Mouse (Mus musculus) forebrain, embryonic 13.5 days (tissue): ENCODE results near the gene Zfyve9. TPM values are rescaled to one million over a fixed set of nuclear protein-coding genes. Genes with fewer than 3 reads are reported as not detected.
"Not testable (repeated sequence)": the region's sequence is repeated elsewhere in the genome, so short reads cannot be mapped to it uniquely, and the experiment has no call there.

Source experiments
- ATAC-seq: fragments of 200-750 bp; cut with Nextera tagmentation; 2 replicates; pipeline ENCODE4 v1.8.0; 2017
- H3K27ac ChIP-seq: fragments of 300-500 bp; sonication (generic); 2 replicates; pipeline ENCODE4 v1.5.1; 2015; ENCODE audit warnings: inconsistent platforms, mild to moderate bottlenecking, moderate library complexity
- H3K27me3 ChIP-seq: fragments of 300-500 bp; sonication (generic); 2 replicates; pipeline ENCODE4 v1.6.1; 2015; ENCODE audit warnings: mild to moderate bottlenecking, inconsistent platforms
- H3K36me3 ChIP-seq: fragments of 300-500 bp; sonication (generic); 2 replicates; pipeline ENCODE4 v1.6.1; 2015; ENCODE audit warnings: mild to moderate bottlenecking, inconsistent platforms; ENCODE audit not compliant: poor library complexity, severe bottlenecking
- H3K4me1 ChIP-seq: fragments of 300-500 bp; sonication (generic); 2 replicates; pipeline ENCODE4 v1.6.1; 2015; ENCODE audit warnings: inconsistent platforms
- H3K4me2 ChIP-seq: fragments of 300-500 bp; sonication (generic); 2 replicates; pipeline ENCODE4 v1.6.1; 2015; ENCODE audit warnings: inconsistent platforms, mild to moderate bottlenecking, moderate library complexity
- H3K4me3 ChIP-seq: fragments of 300-500 bp; sonication (generic); 2 replicates; pipeline ENCODE4 v1.5.1; 2015; ENCODE audit warnings: mild to moderate bottlenecking, inconsistent platforms
- H3K9ac ChIP-seq: fragments of 300-500 bp; sonication (generic); 2 replicates; pipeline ENCODE4 v1.6.1; 2015; ENCODE audit warnings: mild to moderate bottlenecking, inconsistent platforms
- H3K9me3 ChIP-seq: fragments of 300-500 bp; sonication (generic); replicated peaks from 2 replicates; pipeline ENCODE4 v1.6.1; 2016; ENCODE audit warnings: inconsistent platforms
- WGBS: fragments of 180-500 bp; shearing (Covaris S2); methylation state at CpG from one replicate; pipeline ENCODE4 v1.1.7; 2015; 5-methylcytosine and 5-hydroxymethylcytosine counted together
- polyA plus RNA-seq: library from polyadenylated mRNA; unstranded; fragments of >200 nt; fragmentation: Nextera tagmentation; extraction: Ambion mirVana; gene quantifications from 2 replicates; pipeline ENCODE4 v1.2.1, GENCODE M21; 2015

The Zfyve9 gene
- polyA plus RNA-seq, 1 experiment from 2014 or later = 5.4 TPM

DNA sequence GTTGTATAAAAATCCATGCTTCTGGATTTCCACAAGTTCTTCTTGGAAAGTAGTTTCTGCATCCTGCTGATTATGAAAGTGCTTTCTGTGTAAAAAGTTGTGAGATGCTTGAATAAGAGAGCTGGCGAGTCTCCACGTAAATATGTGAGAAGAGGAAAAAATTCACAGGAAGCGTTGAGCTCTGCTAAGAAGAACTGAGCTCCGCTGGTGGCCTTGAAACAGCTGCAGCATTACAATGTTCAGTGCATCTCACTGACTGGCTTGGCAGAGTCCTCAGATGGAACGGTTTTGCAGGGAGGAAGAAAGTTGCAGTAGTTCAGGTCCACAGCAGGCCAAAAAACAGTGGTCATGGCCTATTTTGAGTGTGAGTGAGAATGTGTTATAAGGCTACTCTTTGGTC, 72.4 kb downstream of the Zfyve9 start:
- Histone ChIP-seq H3K4me1 (no peaks in the 10 kb centered on the region), H3K9ac (no peak overlapping the region), H3K27me3 (no peaks in the 10 kb centered on the region), H3K36me3 (no peaks in the 10 kb centered on the region), H3K9me3 (no peaks in the 10 kb centered on the region), H3K4me2 (no peak overlapping the region), H3K27ac (no peak overlapping the region), H3K4me3 (no peak overlapping the region)
- WGBS = 93% methylated on average over 5 of the region's 5 CpGs
- ATAC-seq = no peak

GRCm38 (mm10) chr4:108696934-108697333, 83.7 kb downstream of the Zfyve9 start:
- no peaks in the 10 kb centered on the region for H3K36me3 ChIP-seq
- no peaks in the 10 kb centered on the region for H3K9me3 ChIP-seq
- 52% methylated on average over 3 of the region's 3 CpGs for WGBS
- no peak overlapping the region for H3K4me2 ChIP-seq
- no peaks in the 10 kb centered on the region for H3K4me1 ChIP-seq
- ATAC-seq = no peak
- H3K4me3 ChIP-seq = no peak overlapping the region
- H3K27me3 ChIP-seq = no peaks in the 10 kb centered on the region
- H3K27ac ChIP-seq = no peak overlapping the region
- no peak overlapping the region for H3K9ac ChIP-seq

- Histone ChIP-seq H3K9me3 (no peaks in the 10 kb centered on the region), H3K4me1 (no peaks in the 10 kb centered on the region), H3K36me3 (peaks cover 28% of the 10 kb centered on the region), H3K4me2 (no peak overlapping the region), H3K27me3 (no peaks in the 10 kb centered on the region), H3K27ac (no peak overlapping the region), H3K4me3 (no peak overlapping the region), H3K9ac (no peak overlapping the region)
- no peak for ATAC-seq
Observed at GRCm38 (mm10) chr4:108691469-108691868, 89.1 kb downstream of the Zfyve9 start.

DNA sequence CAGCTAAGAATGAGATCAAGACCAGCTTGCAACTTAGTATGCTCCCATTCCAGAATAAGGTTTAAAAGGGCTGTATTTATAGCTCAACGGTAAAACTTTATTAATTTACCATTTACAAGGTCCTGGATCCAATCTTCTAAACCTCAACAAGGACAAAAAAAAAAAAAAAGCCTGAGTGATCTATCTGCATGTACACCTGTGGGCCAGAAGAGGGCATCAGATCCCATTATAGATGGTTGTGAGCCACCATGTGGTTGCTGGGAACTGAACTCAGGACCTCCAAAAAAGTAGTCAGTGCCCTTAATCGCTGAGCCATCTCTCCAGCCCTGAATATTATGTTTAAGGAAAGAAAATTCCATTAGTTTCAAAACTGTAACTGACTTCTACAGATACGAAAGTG, 90.1 kb downstream of the Zfyve9 start:
- Histone ChIP-seq H3K4me2 (no peak overlapping the region), H3K36me3 (peaks cover 28% of the 10 kb centered on the region), H3K27me3 (no peaks in the 10 kb centered on the region), H3K4me3 (no peak overlapping the region), H3K27ac (no peak overlapping the region), H3K4me1 (no peaks in the 10 kb centered on the region), H3K9ac (no peak overlapping the region), H3K9me3 (no peaks in the 10 kb centered on the region)
- ATAC-seq = no peak
- 95% methylated on average over 3 of the region's 3 CpGs for WGBS

DNA sequence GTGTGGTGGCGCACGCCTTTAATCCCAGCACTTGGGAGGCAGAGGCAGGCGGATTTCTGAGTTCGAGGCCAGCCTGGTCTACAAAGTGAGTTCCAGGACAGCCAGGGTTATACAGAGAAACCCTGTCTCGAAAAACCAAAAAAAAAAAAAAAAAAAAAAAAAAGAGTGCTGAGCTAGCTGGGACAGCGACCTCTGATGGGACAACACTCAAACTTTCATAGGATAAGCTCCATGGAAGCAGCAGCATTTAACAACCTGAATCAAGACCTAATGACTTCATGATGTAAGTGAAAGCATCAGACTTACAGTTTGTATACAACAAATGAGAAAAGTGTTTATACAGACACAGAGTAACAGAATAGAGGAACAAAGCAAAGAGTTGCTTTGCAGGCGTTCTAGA, 93.5 kb downstream of the Zfyve9 start:
- H3K27ac ChIP-seq, H3K4me1 ChIP-seq, ATAC-seq, H3K27me3 ChIP-seq, H3K4me2 ChIP-seq, H3K9me3 ChIP-seq, H3K4me3 ChIP-seq, H3K9ac ChIP-seq: not testable (repeated sequence)
- H3K36me3 ChIP-seq = peaks cover 28% of the 10 kb centered on the region
- 90% methylated on average over 6 of the region's 7 CpGs for WGBS

GRCm38 (mm10) chr4:108686156-108686555, 94.4 kb downstream of the Zfyve9 start:
- no peak overlapping the region for H3K9ac ChIP-seq
- H3K4me1 ChIP-seq = no peaks in the 10 kb centered on the region
- ATAC-seq = no peak
- no peaks in the 10 kb centered on the region for H3K9me3 ChIP-seq
- H3K4me3 ChIP-seq = no peak overlapping the region
- no peak overlapping the region for H3K27ac ChIP-seq
- no peak overlapping the region for H3K4me2 ChIP-seq
- H3K36me3 ChIP-seq = peaks cover 30% of the 10 kb centered on the region
- no peaks in the 10 kb centered on the region for H3K27me3 ChIP-seq
- 47% methylated on average over 3 of the region's 3 CpGs for WGBS

- no peaks in the 10 kb centered on the region for H3K9me3 ChIP-seq
- H3K27ac ChIP-seq = no peak overlapping the region
- H3K27me3 ChIP-seq = no peaks in the 10 kb centered on the region
- no peak overlapping the region for H3K9ac ChIP-seq
- peaks cover 19% of the 10 kb centered on the region for H3K36me3 ChIP-seq
- WGBS = 82% methylated on average over 2 of the region's 2 CpGs
- no peak for ATAC-seq
- H3K4me1 ChIP-seq = no peaks in the 10 kb centered on the region
- H3K4me2 ChIP-seq = no peak overlapping the region
- no peak overlapping the region for H3K4me3 ChIP-seq
Observed at GRCm38 (mm10) chr4:108664407-108664806, 116.2 kb downstream of the Zfyve9 start.

- no peak for ATAC-seq
- Histone ChIP-seq H3K9me3 (no peaks in the 10 kb centered on the region), H3K36me3 (peaks cover 76% of the 10 kb centered on the region), H3K4me1 (no peaks in the 10 kb centered on the region), H3K27ac (no peak overlapping the region), H3K9ac (no peak overlapping the region), H3K27me3 (no peaks in the 10 kb centered on the region), H3K4me3 (no peak overlapping the region), H3K4me2 (no peak overlapping the region)
- 86% methylated on average over 5 of the region's 5 CpGs for WGBS
Observed at GRCm38 (mm10) chr4:108638752-108639151, 141.8 kb downstream of the Zfyve9 start.

- Histone ChIP-seq H3K4me2 (no peak overlapping the region), H3K9ac (no peak overlapping the region), H3K36me3 (peaks cover 78% of the 10 kb centered on the region), H3K4me1 (no peaks in the 10 kb centered on the region), H3K27me3 (no peaks in the 10 kb centered on the region), H3K27ac (no peak overlapping the region), H3K9me3 (no peaks in the 10 kb centered on the region), H3K4me3 (no peak overlapping the region)
- 88% methylated on average over 3 of the region's 3 CpGs for WGBS
- ATAC-seq = no peak
Observed at GRCm38 (mm10) chr4:108637721-108638120, 142.9 kb downstream of the Zfyve9 start.

DNA sequence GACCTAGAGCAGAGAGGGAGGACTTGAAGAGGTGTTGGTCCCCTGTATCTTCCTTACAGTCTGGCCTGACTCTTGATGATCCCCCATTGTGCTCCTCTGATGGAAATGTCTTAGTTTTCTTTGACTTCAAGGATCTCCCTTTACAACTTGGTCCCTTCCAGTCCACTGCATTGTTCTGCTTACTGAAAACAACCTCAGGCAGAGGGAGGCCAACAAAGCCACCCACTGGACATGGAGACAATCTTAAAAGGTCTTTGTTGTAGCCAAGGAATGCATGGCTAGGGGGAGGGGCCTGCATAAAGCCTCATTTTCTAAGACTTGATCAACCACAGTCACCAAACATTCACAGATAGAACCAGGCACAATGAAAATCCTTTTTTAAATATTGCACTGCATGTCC, 145.5 kb downstream of the Zfyve9 start:
- Histone ChIP-seq H3K27ac (no peak overlapping the region), H3K4me3 (no peak overlapping the region), H3K27me3 (no peaks in the 10 kb centered on the region), H3K36me3 (peaks cover 91% of the 10 kb centered on the region), H3K4me1 (no peaks in the 10 kb centered on the region), H3K4me2 (no peak overlapping the region), H3K9ac (no peak overlapping the region), H3K9me3 (no peaks in the 10 kb centered on the region)
- ATAC-seq = no peak

DNA sequence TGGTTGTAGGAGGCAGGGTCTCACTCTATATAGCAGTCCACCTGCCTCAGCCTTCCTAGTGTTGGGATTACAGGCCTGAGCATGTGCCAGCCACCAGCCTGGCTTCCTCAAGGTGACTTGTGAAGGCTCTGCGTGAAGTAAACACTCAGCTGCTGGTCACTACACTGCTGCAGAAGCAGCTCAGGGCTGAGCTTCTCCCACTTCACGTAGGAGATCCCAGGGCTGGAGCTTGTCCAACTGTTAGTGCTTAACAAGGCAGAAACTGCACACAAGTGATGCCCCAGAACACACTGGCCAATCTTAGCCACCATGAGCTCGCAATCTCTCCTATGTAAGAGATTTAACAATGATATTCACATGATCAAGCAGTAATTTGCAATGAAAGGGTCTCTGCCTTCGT, 145.9 kb downstream of the Zfyve9 start:
- H3K36me3 ChIP-seq = peaks cover 93% of the 10 kb centered on the region
- H3K27ac ChIP-seq = no peak overlapping the region
- no peak overlapping the region for H3K4me3 ChIP-seq
- H3K9me3 ChIP-seq = no peaks in the 10 kb centered on the region
- H3K27me3 ChIP-seq = no peaks in the 10 kb centered on the region
- no peak for ATAC-seq
- H3K9ac ChIP-seq = no peak overlapping the region
- H3K4me1 ChIP-seq = no peaks in the 10 kb centered on the region
- H3K4me2 ChIP-seq = no peak overlapping the region
- 50% methylated on average over 4 of the region's 4 CpGs for WGBS

- no peak overlapping the region for H3K9ac ChIP-seq
- ATAC-seq = no peak
- WGBS = 87% methylated on average over 12 of the region's 12 CpGs
Observed at GRCm38 (mm10) chr4:108633703-108634102, 146.9 kb downstream of the Zfyve9 start.

GRCm38 (mm10) chr4:108631616-108632015, 149.0 kb downstream of the Zfyve9 start:
- 95% methylated on average over 4 of the region's 4 CpGs for WGBS
- no peak for ATAC-seq

More at GRCm38 (mm10) chr4:108633703-108634102, 146.9 kb downstream of the Zfyve9 start:
- Histone ChIP-seq H3K27me3 (no peaks in the 10 kb centered on the region), H3K4me3 (no peak overlapping the region), H3K36me3 (peaks cover 93% of the 10 kb centered on the region), H3K9me3 (no peaks in the 10 kb centered on the region), H3K27ac (no peak overlapping the region), H3K4me2 (no peak overlapping the region), H3K4me1 (no peaks in the 10 kb centered on the region)

More at GRCm38 (mm10) chr4:108631616-108632015, 149.0 kb downstream of the Zfyve9 start:
- H3K4me1 ChIP-seq = no peaks in the 10 kb centered on the region
- peaks cover 96% of the 10 kb centered on the region for H3K36me3 ChIP-seq
- H3K4me3 ChIP-seq = no peak overlapping the region
- no peak overlapping the region for H3K27ac ChIP-seq
- H3K9ac ChIP-seq = no peak overlapping the region
- H3K27me3 ChIP-seq = no peaks in the 10 kb centered on the region
- no peak overlapping the region for H3K4me2 ChIP-seq
- H3K9me3 ChIP-seq = no peaks in the 10 kb centered on the region
